Mouse (Mus musculus) liver, adult 2 months (tissue): Measurements from ENCODE around the gene Arhgap33.

ENCODE experiments used
- CTCF ChIP-seq: fragments of 200-500 bp; IDR thresholded peaks from 2 replicates; pipeline ENCODE4 v1.5.1; 2011; ENCODE audit warnings: low read depth, low read length, control low read depth
- POLR2A ChIP-seq: fragments of 200-500 bp; IDR thresholded peaks from 2 replicates; pipeline ENCODE4 v1.6.1; 2011; ENCODE audit warnings: low read length, control low read depth; ENCODE audit not compliant: insufficient read depth; ENCODE audit errors: extremely low read depth

DNA sequence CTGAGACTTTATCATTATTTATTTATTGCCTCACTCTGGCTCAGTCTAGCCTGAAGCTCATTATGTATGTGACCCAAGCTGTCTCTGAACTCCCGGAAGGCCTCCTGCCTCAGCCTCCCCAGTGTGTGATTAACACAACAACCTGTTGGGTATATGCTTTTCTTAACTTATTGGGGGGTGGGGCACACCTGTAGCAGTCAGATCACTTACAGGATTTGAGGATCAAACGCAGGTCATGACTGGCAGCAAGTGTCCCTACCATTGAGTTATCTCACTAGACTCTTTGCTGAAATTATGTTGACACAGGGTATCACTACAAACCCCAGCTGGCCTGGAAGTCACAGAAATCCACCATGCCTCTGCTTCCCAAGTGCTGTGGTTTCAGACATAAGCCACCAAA is 25.4 kb upstream of the Arhgap33 start:
- no peak for TF ChIP-seq CTCF
- no peak for TF ChIP-seq POLR2A
